Comparison of ENCODE assay signal across 7 mouse cellular contexts in the genomic region with DNA sequence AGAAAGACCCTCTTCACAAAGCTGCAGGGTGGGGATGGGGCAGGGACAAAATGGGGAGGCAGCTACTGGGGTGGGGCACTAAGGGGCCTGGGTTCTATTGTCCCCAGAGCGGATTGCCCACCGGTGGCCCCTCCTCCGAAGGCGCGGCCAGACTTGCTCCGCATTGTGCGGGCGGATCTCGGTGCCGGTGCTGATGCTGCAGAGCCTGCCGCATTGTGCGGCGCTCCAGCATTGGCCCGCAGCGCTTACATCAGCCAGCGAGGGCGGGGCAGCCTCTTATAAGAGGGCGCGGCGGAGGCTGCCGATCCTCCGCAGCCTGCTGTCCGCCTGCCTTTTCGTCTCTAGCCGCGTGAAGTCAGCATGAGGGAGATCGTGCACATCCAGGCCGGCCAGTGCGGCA. TPM values are rescaled to one million over a fixed set of nuclear protein-coding genes. Genes with fewer than 3 reads are reported as not detected.
DNase-seq lines count a peak whose midpoint lies in the region; ATAC-seq and TF ChIP-seq lines count a peak whose summit lies in the region.

Gene Tubb3 (plus strand): TSS at position 179 of the 400 bp plus-strand sequence.

- 0 out of 2 replicates have a peak, but pooled peaks have one; percentile 19 for TF ChIP-seq EP300 in ES-Bruce4 (IDR thresholded peaks at IDR 0.05; ENCODE audit: insufficient read depth, low read depth, low read length)
- no peak for TF ChIP-seq EP300 in heart, adult 2 months (IDR thresholded peaks at IDR 0.05; ENCODE audit: insufficient read depth, low read depth, low read length)

- peak within 1 kb of the TSS; percentile 30; the same call in 1 of the 2 replicates for H3K9ac ChIP-seq in ES-Bruce4 (ENCODE audit: low read depth, poor library complexity, severe bottlenecking)
- H3K9ac ChIP-seq in heart, adult 2 months (ENCODE audit: low read depth, low read length), result no peak within 1 kb of the TSS
- 0 out of 2 replicates have a peak within 1 kb of the TSS, but pooled peaks have one; percentile 5 for H3K9ac ChIP-seq in liver, embryonic 12.5 days

- H3K36me3 ChIP-seq in ES-Bruce4 (ENCODE audit: control insufficient read depth, insufficient read depth, low read length, poor library complexity, severe bottlenecking), result no peaks in the 10 kb centered on the region
- no peaks in the 10 kb centered on the region for H3K36me3 ChIP-seq in heart, adult 2 months (ENCODE audit: control insufficient read depth, insufficient read depth, low read length)
- no peaks in the 10 kb centered on the region for H3K36me3 ChIP-seq in liver, embryonic 12.5 days

- peaks cover 8% of the 10 kb centered on the region for H3K4me1 ChIP-seq in ES-Bruce4 (ENCODE audit: control insufficient read depth, insufficient read depth, low read length)
- H3K4me1 ChIP-seq in cortical plate, adult 2 months (ENCODE audit: control insufficient read depth, insufficient read depth, low read length), result peaks cover 5% of the 10 kb centered on the region; the same call in 1 of the 2 replicates
- H3K4me1 ChIP-seq in heart, adult 2 months (ENCODE audit: control insufficient read depth, insufficient read depth, low read length), result no peaks in the 10 kb centered on the region; the same call in 1 of the 2 replicates
- H3K4me1 ChIP-seq in liver, embryonic 12.5 days, result peaks cover 84% of the 10 kb centered on the region
- H3K4me1 ChIP-seq in olfactory bulb, adult 2 months (ENCODE audit: control insufficient read depth, insufficient read depth, low read length), result peaks cover 28% of the 10 kb centered on the region

- intact Hi-C loops in heart, adult 2 months (cut with DNase I), result no loop called here

- H3K27ac ChIP-seq in ES-Bruce4 (ENCODE audit: insufficient read depth, low read length), result peak within 1 kb of the TSS; percentile 14; the same call in 1 of the 2 replicates
- peak within 1 kb of the TSS; percentile 80 for H3K27ac ChIP-seq in cortical plate, adult 2 months (ENCODE audit: insufficient read depth, low read length)
- H3K27ac ChIP-seq in heart, adult 2 months, result no peak within 1 kb of the TSS
- H3K27ac ChIP-seq in liver, embryonic 12.5 days, result no peak within 1 kb of the TSS
- H3K27ac ChIP-seq in olfactory bulb, adult 2 months (ENCODE audit: insufficient read depth, low read depth, low read length), result peak within 1 kb of the TSS; percentile 96

- peak within 1 kb of the TSS; percentile 62 for H3K4me2 ChIP-seq in liver, embryonic 12.5 days

- peak; percentile 92 for DNase-seq in ZHBTc4 (ENCODE audit: low read depth, low spot score)
- peak; percentile 60 to 61 for DNase-seq in heart, adult 2 months
- DNase-seq in kidney, postnatal 25 days, result peak; percentile 35 to 59

- under 1% methylated on average over 29 of the region's 29 CpGs for WGBS in heart, adult 2 months
- under 1% methylated on average over 29 of the region's 29 CpGs for WGBS in liver, embryonic 12.5 days (ENCODE audit: insufficient replicate concordance)
- WGBS in olfactory bulb, adult 2 months, result under 1% methylated on average over 29 of the region's 29 CpGs

- TF ChIP-seq CTCF in ES-Bruce4 (IDR thresholded peaks at IDR 0.05; ENCODE audit: low read depth, low read length), result no peak
- TF ChIP-seq CTCF in cortical plate, adult 2 months (IDR thresholded peaks at IDR 0.05; ENCODE audit: extremely low read depth, insufficient read depth, low read length), result no peak
- no peak for TF ChIP-seq CTCF in heart, adult 2 months (IDR thresholded peaks at IDR 0.05)
- no peak for TF ChIP-seq CTCF in olfactory bulb, adult 2 months (IDR thresholded peaks at IDR 0.05; ENCODE audit: insufficient read depth, low read depth, low read length)

- H3K9me3 ChIP-seq in ES-Bruce4 (replicated peaks; ENCODE audit: control insufficient read depth, insufficient read depth, low read length, poor library complexity, severe bottlenecking), result no peaks in the 10 kb centered on the region
- H3K9me3 ChIP-seq in liver, embryonic 12.5 days (replicated peaks), result no peaks in the 10 kb centered on the region

- H3K27me3 ChIP-seq in ES-Bruce4 (ENCODE audit: control insufficient read depth, insufficient read depth, low read length, poor library complexity, severe bottlenecking), result no peaks in the 10 kb centered on the region
- H3K27me3 ChIP-seq in heart, adult 2 months (ENCODE audit: control insufficient read depth, insufficient read depth, low read length), result peaks cover 8% of the 10 kb centered on the region; the same call in 1 of the 2 replicates
- H3K27me3 ChIP-seq in liver, embryonic 12.5 days (replicated peaks), result peaks cover 64% of the 10 kb centered on the region

- H3K4me3 ChIP-seq in ES-Bruce4 (ENCODE audit: low read depth, low read length), result peak within 1 kb of the TSS; percentile 67
- H3K4me3 ChIP-seq in cortical plate, adult 2 months (ENCODE audit: insufficient read depth, low read length), result peak within 1 kb of the TSS; percentile 99
- H3K4me3 ChIP-seq in heart, adult 2 months, result peak within 1 kb of the TSS; percentile 15; the same call in 1 of the 2 replicates
- H3K4me3 ChIP-seq in liver, embryonic 12.5 days, result peak within 1 kb of the TSS; percentile 32
- H3K4me3 ChIP-seq in olfactory bulb, adult 2 months (ENCODE audit: insufficient read depth, low read depth, low read length), result peak within 1 kb of the TSS; percentile 79

- H3K79me2 ChIP-seq in heart, adult 2 months (replicated peaks; ENCODE audit: control insufficient read depth, insufficient read depth, low read length), result no peaks in the 10 kb centered on the region

- peak; percentile 49 for ATAC-seq in liver, embryonic 12.5 days

- peak; percentile 57 for TF ChIP-seq POLR2A in ES-Bruce4 (IDR thresholded peaks at IDR 0.05; ENCODE audit: insufficient read depth, low read length)
- TF ChIP-seq POLR2A in cortical plate, adult 2 months (IDR thresholded peaks at IDR 0.05; ENCODE audit: extremely low read depth, insufficient read depth, low read length), result peak; percentile 97
- TF ChIP-seq POLR2A in heart, adult 2 months (IDR thresholded peaks at IDR 0.05; ENCODE audit: insufficient read depth, low read depth, low read length), result no peak
- peak; percentile 96 for TF ChIP-seq POLR2A in olfactory bulb, adult 2 months (IDR thresholded peaks at IDR 0.05; ENCODE audit: insufficient read depth, low read depth, low read length)

RNA-seq across cellular contexts. Expression of gene Tubb3, which starts in this region (rescaled TPM):
- 19.6 and 20.1 TPM in 2 replicates for polyA plus RNA-seq in ES-Bruce4 (2011; ENCODE audit: insufficient read depth, insufficient read length, low read depth, missing spikeins)
- 491 and 518 TPM in 2 replicates for polyA plus RNA-seq in cortical plate, adult 2 months (2012; rRNA removed)
- total RNA-seq in heart, adult 2 months (2021), result under 1 TPM in 1 of 2 experiments, not detected in 1; 0.59 TPM
- 4.6 and 6.2 TPM in 2 replicates for polyA plus RNA-seq in heart, adult 2 months (2012; rRNA removed)
- polyA plus RNA-seq in liver, embryonic 12.5 days (2016; fragmentation: Nextera tagmentation; extraction: Ambion mirVana), result 0.41 and 0.76 TPM in 2 replicates
- not detected in 2 replicates for polyA plus RNA-seq in olfactory bulb, adult 2 months (2012; ENCODE audit: insufficient read depth, insufficient read length, low replicate concordance, missing spikeins)

Comparison
In these comparisons a context has a peak if more than half of its experiments do, and no peak if none do; other contexts are left out.
1. Peak in ATAC-seq, H3K4me3 ChIP-seq, H3K9ac ChIP-seq and H3K4me2 ChIP-seq in liver, embryonic 12.5 days; RNA of the gene not detected or under 1 TPM.
2. H3K27ac ChIP-seq: peak in ES-Bruce4 (single experiment), cortical plate, adult 2 months (single experiment) and olfactory bulb, adult 2 months (single experiment); none in heart, adult 2 months (single experiment) and liver, embryonic 12.5 days (single experiment).
3. H3K4me3 ChIP-seq: peak in every context shown above with its lines; median percentile 99 in cortical plate, adult 2 months; 79 in olfactory bulb, adult 2 months; 67 in ES-Bruce4; 32 in liver, embryonic 12.5 days; 15 in heart, adult 2 months.
4. Peak in every context shown above with its lines, with median percentiles within 50 percentile points of each other: DNase-seq.